Mouse (Mus musculus) thymus, adult 2 months (tissue): ENCODE measurements around the gene Trmo.

Source experiments
- CTCF ChIP-seq: fragments of 200-500 bp; IDR thresholded peaks from 2 replicates; pipeline ENCODE4 v1.5.1; 2012; ENCODE audit warnings: mild to moderate bottlenecking, control low read depth, low read length, moderate library complexity, borderline replicate concordance; ENCODE audit not compliant: control insufficient read depth, poor library complexity, insufficient read depth; ENCODE audit errors: extremely low read depth
- POLR2A ChIP-seq: fragments of 200-500 bp; IDR thresholded peaks from 2 replicates; pipeline ENCODE4 v1.6.1; 2012; ENCODE audit warnings: mild to moderate bottlenecking, low read length, control low read depth, moderate library complexity; ENCODE audit not compliant: control insufficient read depth, poor library complexity, insufficient read depth; ENCODE audit errors: extremely low read depth

DNA sequence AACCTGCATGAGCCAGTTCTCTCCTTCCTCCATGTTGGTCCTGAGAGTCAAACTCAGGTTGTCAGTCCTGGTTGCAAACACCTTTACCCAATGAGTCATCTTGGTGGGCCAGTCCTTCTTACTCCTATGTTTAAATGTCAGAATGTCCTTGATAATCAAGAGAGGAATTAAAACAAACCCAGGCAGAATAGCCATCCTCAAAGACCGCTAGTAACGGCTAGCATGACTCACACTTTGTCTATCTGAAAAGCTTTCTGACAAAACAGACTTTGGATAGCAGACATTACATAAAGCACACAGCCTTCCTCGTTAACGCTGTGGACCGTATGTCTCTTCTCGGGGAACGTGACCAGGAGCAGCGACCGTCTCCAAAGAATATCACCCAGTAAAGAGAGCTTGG lies 29.6 kb upstream of the Trmo start:
- no peak for TF ChIP-seq CTCF
- TF ChIP-seq POLR2A = no peak
